27 mouse cellular contexts compared by ENCODE assay signal in genomic region chr11:42179535-42179934, GRCm38 (mm10). TPM values are rescaled to one million over a fixed set of nuclear protein-coding genes. Genes with fewer than 3 reads are reported as not detected.
DNase-seq lines count a peak whose midpoint lies in the region; ATAC-seq and TF ChIP-seq lines count a peak whose summit lies in the region.
"Had no signal": no experiment of that assay in that cellular context is flagged by ENCODE, and none has a peak within 500 bp of the region (broad histone marks: within the 10 kb centered on the region; RNA-seq: fewer than 3 reads in every experiment).

No protein-coding gene starts in this region.

- H3K9me3 ChIP-seq in hindbrain, embryonic 13.5 days, result no peaks in the 10 kb centered on the region
- H3K9me3 ChIP-seq in hindbrain, embryonic 10.5 days, result no peaks in the 10 kb centered on the region
- no peaks in the 10 kb centered on the region for H3K9me3 ChIP-seq in midbrain, embryonic 14.5 days (ENCODE audit: control insufficient read depth, low read length)
- no peaks in the 10 kb centered on the region for H3K9me3 ChIP-seq in midbrain, embryonic 11.5 days (ENCODE audit: control insufficient read depth, low read length)
- no peaks in the 10 kb centered on the region for H3K9me3 ChIP-seq in midbrain, postnatal 0 days (ENCODE audit: low read length)
- H3K9me3 ChIP-seq: forebrain, embryonic 15.5 days; limb, embryonic 10.5 days; liver, embryonic 15.5 days; neural tube, embryonic 13.5 days; stomach, embryonic 15.5 days had no signal

- H3K27me3 ChIP-seq in hindbrain, embryonic 13.5 days, result peaks cover 14% of the 10 kb centered on the region
- H3K27me3 ChIP-seq in hindbrain, embryonic 10.5 days (ENCODE audit: insufficient read depth, poor library complexity, severe bottlenecking), result peaks cover 42% of the 10 kb centered on the region
- H3K27me3 ChIP-seq in midbrain, embryonic 14.5 days (ENCODE audit: control insufficient read depth, insufficient read depth, low read length), result no peaks in the 10 kb centered on the region
- no peaks in the 10 kb centered on the region; the same call in 1 of the 2 replicates for H3K27me3 ChIP-seq in midbrain, embryonic 11.5 days (ENCODE audit: control insufficient read depth, insufficient read depth, low read length)
- no peaks in the 10 kb centered on the region for H3K27me3 ChIP-seq in midbrain, postnatal 0 days (ENCODE audit: insufficient read depth, low read length)
- H3K27me3 ChIP-seq: forebrain, embryonic 15.5 days; stomach, embryonic 15.5 days had no signal

- H3K4me1 ChIP-seq in hindbrain, embryonic 13.5 days (replicated peaks), result peaks cover 14% of the 10 kb centered on the region; the same call in 1 of the 2 replicates
- H3K4me1 ChIP-seq in hindbrain, embryonic 10.5 days (replicated peaks), result peaks cover 6% of the 10 kb centered on the region; the same call in 1 of the 2 replicates
- no peaks in the 10 kb centered on the region; the same call in 1 of the 2 replicates for H3K4me1 ChIP-seq in midbrain, embryonic 14.5 days (ENCODE audit: control insufficient read depth, insufficient read depth, low read length)
- H3K4me1 ChIP-seq in midbrain, embryonic 11.5 days (ENCODE audit: control insufficient read depth, insufficient read depth, low read length), result no peaks in the 10 kb centered on the region
- H3K4me1 ChIP-seq in midbrain, postnatal 0 days (ENCODE audit: insufficient read depth, low read length), result no peaks in the 10 kb centered on the region
- H3K4me1 ChIP-seq: liver, embryonic 15.5 days had no signal

- 85% methylated on average over 5 of the region's 5 CpGs for WGBS in hindbrain, embryonic 13.5 days
- 89% methylated on average over 5 of the region's 5 CpGs for WGBS in hindbrain, embryonic 10.5 days
- 81% methylated on average over 5 of the region's 5 CpGs for WGBS in midbrain, embryonic 14.5 days
- 86% methylated on average over 5 of the region's 5 CpGs for WGBS in midbrain, embryonic 11.5 days
- WGBS in midbrain, postnatal 0 days, result 72% methylated on average over 5 of the region's 5 CpGs

- H3K36me3 ChIP-seq in hindbrain, embryonic 13.5 days, result no peaks in the 10 kb centered on the region
- H3K36me3 ChIP-seq in hindbrain, embryonic 10.5 days, result no peaks in the 10 kb centered on the region
- H3K36me3 ChIP-seq in midbrain, embryonic 14.5 days (ENCODE audit: control insufficient read depth, insufficient read depth, low read length), result no peaks in the 10 kb centered on the region
- H3K36me3 ChIP-seq in midbrain, embryonic 11.5 days (ENCODE audit: control insufficient read depth, insufficient read depth, low read length), result no peaks in the 10 kb centered on the region
- H3K36me3 ChIP-seq in midbrain, postnatal 0 days (ENCODE audit: insufficient read depth, low read length), result no peaks in the 10 kb centered on the region
- H3K36me3 ChIP-seq: forebrain, embryonic 15.5 days; limb, embryonic 10.5 days; liver, embryonic 15.5 days; neural tube, embryonic 13.5 days; stomach, embryonic 15.5 days had no signal

- TF ChIP-seq CTCF in midbrain, postnatal 0 days (IDR thresholded peaks at IDR 0.05), result peak; percentile 45

- H3K9ac ChIP-seq in hindbrain, embryonic 13.5 days, result no peak overlapping the region
- no peak overlapping the region for H3K9ac ChIP-seq in midbrain, embryonic 14.5 days (replicated peaks; ENCODE audit: low read length)
- H3K9ac ChIP-seq in midbrain, embryonic 11.5 days (ENCODE audit: low read length), result no peak overlapping the region
- no peak overlapping the region for H3K9ac ChIP-seq in midbrain, postnatal 0 days (replicated peaks; ENCODE audit: low read length, poor library complexity, severe bottlenecking)
- H3K9ac ChIP-seq: forebrain, embryonic 15.5 days; liver, embryonic 15.5 days; neural tube, embryonic 13.5 days; stomach, embryonic 15.5 days had no signal

- no peak for ATAC-seq in cerebellum, adult (ENCODE audit: insufficient number of reproducible peaks, low FRiP score, low TSS enrichment)
- no peak for ATAC-seq in hindbrain, embryonic 13.5 days (ENCODE audit: low FRiP score)
- no peak for ATAC-seq in midbrain, embryonic 14.5 days (ENCODE audit: low FRiP score, low TSS enrichment)
- ATAC-seq in midbrain, embryonic 11.5 days (ENCODE audit: low FRiP score), result no peak
- ATAC-seq in midbrain, postnatal 0 days (ENCODE audit: low FRiP score), result no peak
- ATAC-seq in erythroblast, adult 5-6 weeks (replicated peaks; ENCODE audit: low FRiP score, poor library complexity, severe bottlenecking), result no peak
- ATAC-seq: CD4-positive, CD25-positive, alpha-beta regulatory T cell, adult 4 months; forebrain, embryonic 15.5 days; intestine, postnatal 0 days had no signal

- H3K27ac ChIP-seq in hindbrain, embryonic 13.5 days, result no peak overlapping the region
- no peak overlapping the region for H3K27ac ChIP-seq in hindbrain, embryonic 10.5 days
- H3K27ac ChIP-seq in midbrain, embryonic 14.5 days (replicated peaks; ENCODE audit: low read depth, low read length), result no peak overlapping the region; the same call in 1 of the 2 replicates
- no peak overlapping the region for H3K27ac ChIP-seq in midbrain, embryonic 11.5 days (ENCODE audit: low read depth, low read length)
- H3K27ac ChIP-seq in midbrain, postnatal 0 days (ENCODE audit: low read depth, low read length), result no peak overlapping the region; the same call in 1 of the 2 replicates
- H3K27ac ChIP-seq: forebrain, embryonic 15.5 days; limb, embryonic 10.5 days; liver, embryonic 15.5 days; neural tube, embryonic 13.5 days; stomach, embryonic 15.5 days had no signal

- peak overlapping the region; percentile 9; the same call in 1 of the 2 replicates for H3K4me2 ChIP-seq in hindbrain, embryonic 13.5 days
- peak overlapping the region; percentile 93 for H3K4me2 ChIP-seq in midbrain, embryonic 14.5 days (ENCODE audit: low read length)
- H3K4me2 ChIP-seq in midbrain, embryonic 11.5 days, result no peak overlapping the region
- peak overlapping the region; percentile 46 for H3K4me2 ChIP-seq in midbrain, postnatal 0 days (ENCODE audit: low read depth, low read length, poor library complexity, severe bottlenecking)
- H3K4me2 ChIP-seq: forebrain, embryonic 15.5 days; heart, embryonic 11.5 days; liver, embryonic 15.5 days; neural tube, embryonic 13.5 days; stomach, embryonic 15.5 days had no signal

- no peak overlapping the region for H3K4me3 ChIP-seq in hindbrain, embryonic 13.5 days
- H3K4me3 ChIP-seq in hindbrain, embryonic 10.5 days, result no peak overlapping the region
- peak overlapping the region; percentile 19 for H3K4me3 ChIP-seq in midbrain, embryonic 14.5 days (replicated peaks; ENCODE audit: low read depth, low read length)
- H3K4me3 ChIP-seq in midbrain, embryonic 11.5 days (ENCODE audit: low read depth, low read length), result no peak overlapping the region
- H3K4me3 ChIP-seq in midbrain, postnatal 0 days (ENCODE audit: low read depth, low read length), result peak overlapping the region; percentile 73
- H3K4me3 ChIP-seq: forebrain, embryonic 15.5 days; limb, embryonic 10.5 days; liver, embryonic 15.5 days; neural tube, embryonic 13.5 days; stomach, embryonic 15.5 days had no signal

- peak; percentile 46 for DNase-seq in cerebellum, adult 9-10 months
- DNase-seq in hindbrain, embryonic 10.5 days (ENCODE audit: low spot score), result no peak
- DNase-seq in midbrain, embryonic 14.5 days, result no peak
- no peak for DNase-seq in midbrain, embryonic 11.5 days (ENCODE audit: low spot score, missing footprints)
- no peak for DNase-seq in midbrain, postnatal 0 days (ENCODE audit: low spot score)
- DNase-seq: adrenal gland, postnatal 14 days; gastrocnemius, postnatal 10 days; heart, postnatal 10 days; kidney, postnatal 36 days; layer of hippocampus, adult 9-11 months; liver; lung, postnatal 4 days; right cerebral cortex, postnatal 4 days; thymus, postnatal 36 days had no signal

RNA-seq across cellular contexts. Expression of gene Gabra1, which starts 3.2 kb away (rescaled TPM):
- 7.1 and 7.7 TPM in 2 replicates for polyA plus RNA-seq in hindbrain, embryonic 13.5 days (2015; fragmentation: Nextera tagmentation; extraction: Ambion mirVana)
- polyA plus RNA-seq in hindbrain, embryonic 10.5 days (2016; fragmentation: Nextera tagmentation; extraction: Ambion mirVana), result 0.52 and 0.94 TPM in 2 replicates
- 48.8 and 49.1 TPM in 2 replicates for polyA plus RNA-seq in midbrain, embryonic 14.5 days (2014; fragmentation: Nextera tagmentation; extraction: Ambion mirVana)
- polyA plus RNA-seq in midbrain, embryonic 11.5 days (2014; fragmentation: Nextera tagmentation; extraction: Ambion mirVana), result 2.9 and 3.4 TPM in 2 replicates
- 45.1 and 46.1 TPM in 2 replicates for total RNA-seq in midbrain, postnatal 0 days (2014; rRNA removed)
- polyA plus RNA-seq in midbrain, postnatal 0 days (2015; fragmentation: Nextera tagmentation; extraction: Ambion mirVana), result 45.0 and 55.3 TPM in 2 replicates
- not detected in 2 replicates for total RNA-seq in erythroblast, adult 5-6 weeks (2015; ENCODE audit: low replicate concordance)
- not detected in 2 replicates for total RNA-seq in erythroblast, adult 5-6 weeks (2017; ENCODE audit: low replicate concordance)
- total RNA-seq: common myeloid progenitor, adult 5-6 weeks; megakaryocyte-erythroid progenitor cell, adult 5-6 weeks had no signal
- polyA plus RNA-seq: CD4-positive, CD25-positive, alpha-beta regulatory T cell, adult 4 months had no signal

Comparison
In these comparisons a context has a peak if more than half of its experiments do, and no peak if none do; other contexts are left out.
1. H3K4me3 ChIP-seq: peak in midbrain, embryonic 14.5 days (single experiment) and midbrain, postnatal 0 days (single experiment); none in hindbrain, embryonic 13.5 days (single experiment), hindbrain, embryonic 10.5 days (single experiment) and midbrain, embryonic 11.5 days (single experiment).